19 mouse cellular contexts compared by ENCODE assay signal in the genomic region with DNA sequence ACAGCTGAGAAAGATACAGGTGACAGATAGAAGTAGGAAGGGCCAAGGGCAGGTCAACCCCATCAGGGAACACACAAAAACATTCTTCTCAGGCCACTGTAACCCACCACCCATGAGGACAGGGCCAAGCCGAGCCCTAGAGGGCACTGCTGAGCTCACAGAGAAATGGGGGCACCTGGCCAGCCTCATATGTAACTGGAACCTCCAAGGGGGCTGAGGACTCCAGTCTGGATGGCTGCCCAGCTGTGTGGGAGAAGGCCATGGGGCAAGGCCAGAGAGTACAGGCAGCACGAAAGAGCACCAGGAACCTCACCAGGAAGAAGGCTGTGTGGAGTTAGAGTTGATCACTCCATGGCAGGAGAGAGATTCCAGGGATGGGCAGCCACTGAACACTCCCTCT.
DNase-seq lines count a peak whose midpoint lies in the region; ATAC-seq and TF ChIP-seq lines count a peak whose summit lies in the region.
"Had no signal": no experiment of that assay in that cellular context is flagged by ENCODE, and none has a peak within 500 bp of the region (broad histone marks: within the 10 kb centered on the region; RNA-seq: fewer than 3 reads in every experiment).

No protein-coding gene starts in this region.

- intact Hi-C loops in gastrocnemius, postnatal 36 days (cut with DNase I): no loop called here
- intact Hi-C loops in left cerebral cortex, postnatal 4 days (cut with DNase I): no loop called here
- intact Hi-C loops in left cerebral cortex, postnatal 36 days (cut with DNase I): loop anchor here (10.0 kb wide), 2 partner anchors 391 to 911 kb away; no protein-coding TSS in a partner anchor

- H3K4me1 ChIP-seq in cerebellum, adult 2 months (ENCODE audit: control insufficient read depth, insufficient read depth, low read length): peaks cover 4% of the 10 kb centered on the region; the same call in 1 of the 2 replicates
- peaks cover 6% of the 10 kb centered on the region; the same call in 1 of the 2 replicates for H3K4me1 ChIP-seq in neural tube, embryonic 15.5 days
- H3K4me1 ChIP-seq: embryonic facial prominence, embryonic 10.5 days; heart, embryonic 15.5 days had no signal

- 61% methylated on average over 2 of the region's 2 CpGs for WGBS in cerebellum, adult 2 months
- 73% methylated on average over 2 of the region's 2 CpGs for WGBS in neural tube, embryonic 15.5 days

- no peaks in the 10 kb centered on the region for H3K27me3 ChIP-seq in cerebellum, adult 2 months (ENCODE audit: control insufficient read depth, insufficient read depth, low read length)
- no peaks in the 10 kb centered on the region for H3K27me3 ChIP-seq in neural tube, embryonic 15.5 days (replicated peaks)
- H3K27me3 ChIP-seq: forebrain, embryonic 13.5 days; heart, embryonic 15.5 days; hindbrain, embryonic 13.5 days had no signal

- TF ChIP-seq CTCF in cerebellum, adult 2 months (IDR thresholded peaks at IDR 0.05; ENCODE audit: borderline replicate concordance, insufficient read depth, low read depth, low read length): no peak

- H3K27ac ChIP-seq in cerebellum, adult 2 months (ENCODE audit: insufficient read depth, low read length): no peak overlapping the region
- H3K27ac ChIP-seq in neural tube, embryonic 15.5 days (replicated peaks): no peak overlapping the region
- H3K27ac ChIP-seq: embryonic facial prominence, embryonic 10.5 days; forebrain, embryonic 13.5 days; heart, adult 2 months; heart, embryonic 15.5 days; hindbrain, embryonic 13.5 days had no signal

- no peaks in the 10 kb centered on the region for H3K36me3 ChIP-seq in neural tube, embryonic 15.5 days
- H3K36me3 ChIP-seq: embryonic facial prominence, embryonic 10.5 days; heart, embryonic 15.5 days; hindbrain, embryonic 13.5 days had no signal

- H3K4me3 ChIP-seq in cerebellum, adult 2 months (replicated peaks; ENCODE audit: insufficient read depth, low read depth, low read length): no peak overlapping the region
- H3K4me3 ChIP-seq in neural tube, embryonic 15.5 days (replicated peaks): no peak overlapping the region
- H3K4me3 ChIP-seq: embryonic facial prominence, embryonic 10.5 days; forebrain, embryonic 13.5 days; heart, adult 2 months; heart, embryonic 15.5 days; hindbrain, embryonic 13.5 days had no signal

- peak; percentile 14 for DNase-seq in cerebellum, adult 8-10 months
- no peak for DNase-seq in cerebellum, adult 2 months
- DNase-seq in gastrocnemius, postnatal 10 days: peak; percentile 27
- DNase-seq in gastrocnemius, postnatal 36 days: no peak
- DNase-seq in left cerebral cortex, postnatal 4 days: peak; percentile 39
- no peak for DNase-seq in left cerebral cortex, postnatal 36 days (ENCODE audit: low spot score in 2 of 2)
- DNase-seq: adrenal gland, postnatal 25 days; forebrain, postnatal 0 days; heart, adult 2 months; heart, postnatal 14 days had no signal

- 0 out of 2 replicates have a peak, but pooled peaks cover 5% of the 10 kb centered on the region for H3K9me3 ChIP-seq in neural tube, embryonic 15.5 days (replicated peaks)
- H3K9me3 ChIP-seq: heart, embryonic 15.5 days; hindbrain, embryonic 13.5 days had no signal

- H3K9ac ChIP-seq in neural tube, embryonic 15.5 days (replicated peaks): no peak overlapping the region
- H3K9ac ChIP-seq: forebrain, embryonic 13.5 days; forebrain, postnatal 0 days; heart, embryonic 15.5 days; hindbrain, embryonic 13.5 days had no signal

- no peak for ATAC-seq in neural tube, embryonic 15.5 days (ENCODE audit: low FRiP score)
- ATAC-seq: activated CD4-positive, CD25-positive, alpha-beta regulatory T cell, adult 4 months; forebrain, embryonic 13.5 days; forebrain, postnatal 0 days; intestine, embryonic 16.5 days; Patski had no signal

- no peak overlapping the region for H3K4me2 ChIP-seq in neural tube, embryonic 15.5 days
- H3K4me2 ChIP-seq: forebrain, embryonic 13.5 days; heart, embryonic 11.5 days; heart, embryonic 15.5 days; hindbrain, embryonic 13.5 days had no signal

- no peak for TF ChIP-seq POLR2A in cerebellum, adult 2 months (IDR thresholded peaks at IDR 0.05; ENCODE audit: borderline replicate concordance, insufficient read depth, low read length)

Comparison
In these comparisons a context has a peak if more than half of its experiments do, and no peak if none do; other contexts are left out.
1. DNase-seq: peak in cerebellum, adult 8-10 months (single experiment), gastrocnemius, postnatal 10 days (single experiment) and left cerebral cortex, postnatal 4 days (single experiment); none in cerebellum, adult 2 months (0 of 2), gastrocnemius, postnatal 36 days (0 of 2) and left cerebral cortex, postnatal 36 days (0 of 2).